Mouse (Mus musculus): Measurements from ENCODE around the gene Minos1. TPM values are rescaled to one million over a fixed set of nuclear protein-coding genes. Genes with fewer than 3 reads are reported as not detected.

Gene Minos1
- polyA plus RNA-seq, 1 experiment from 2014 or later: 777 TPM

DNA sequence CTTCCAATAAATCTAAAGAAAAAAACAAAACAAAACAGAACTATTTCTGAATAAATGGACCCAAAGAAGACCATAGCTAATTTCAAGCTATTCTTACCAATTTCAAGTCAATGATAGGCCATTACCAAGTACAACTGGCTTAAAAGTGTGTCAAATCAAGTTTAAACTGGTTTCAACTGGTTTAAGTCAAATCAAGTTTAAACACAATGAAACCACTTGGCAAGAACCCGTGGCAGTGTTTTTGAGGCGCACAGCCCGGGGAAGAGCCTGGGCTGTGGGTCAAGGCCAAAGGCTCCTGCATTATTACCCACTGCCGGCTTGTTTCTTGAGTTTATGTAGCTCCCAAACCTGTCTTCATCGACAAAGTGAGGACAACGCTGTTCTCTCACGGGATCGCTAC, 30.6 kb downstream of the Minos1 start:
- no peak for DNase-seq (ENCODE audit: low spot score)

DNA sequence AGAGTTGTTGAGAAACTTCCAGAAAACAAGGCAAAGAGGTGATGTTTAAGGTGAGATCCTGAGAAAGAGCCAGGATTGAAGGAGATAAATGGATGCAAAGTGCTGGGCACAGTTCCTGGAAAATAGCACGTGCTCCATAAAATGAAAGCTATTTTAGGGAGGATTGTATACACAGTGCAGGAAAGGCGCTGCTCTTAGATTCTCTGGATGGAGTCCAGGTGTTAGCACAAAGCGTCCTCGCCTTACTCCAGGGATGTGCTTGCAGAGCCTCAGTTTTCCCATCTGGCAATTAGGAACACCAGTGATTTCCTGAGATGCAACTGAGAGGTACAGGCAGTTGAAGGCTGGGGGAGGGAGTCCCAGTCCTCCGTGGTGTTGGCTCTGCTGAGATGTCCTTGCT, 34.7 kb downstream of the Minos1 start:
- DNase-seq (ENCODE audit: low spot score): no peak

DNA sequence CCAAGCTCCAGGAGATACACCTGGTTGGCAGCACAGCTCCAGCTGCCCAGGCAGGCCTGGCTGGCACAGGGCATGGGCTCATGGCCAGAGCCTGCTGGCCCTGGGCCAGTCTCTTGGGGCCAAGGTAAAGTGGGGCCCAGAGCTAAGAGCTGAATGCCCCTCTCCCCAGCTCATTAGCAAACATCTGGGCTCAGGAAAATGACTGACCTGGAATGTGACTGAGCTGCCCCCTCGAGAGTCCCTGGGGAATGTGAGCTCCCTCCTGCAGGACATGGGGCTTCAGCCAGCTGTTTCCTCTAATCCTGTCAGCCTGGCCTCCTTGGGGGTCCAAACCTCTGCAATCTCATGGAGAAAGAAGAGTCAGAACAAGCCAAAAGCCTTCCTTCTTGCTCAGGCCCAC, 35.5 kb downstream of the Minos1 start:
- no peak for DNase-seq (ENCODE audit: low spot score)

DNA sequence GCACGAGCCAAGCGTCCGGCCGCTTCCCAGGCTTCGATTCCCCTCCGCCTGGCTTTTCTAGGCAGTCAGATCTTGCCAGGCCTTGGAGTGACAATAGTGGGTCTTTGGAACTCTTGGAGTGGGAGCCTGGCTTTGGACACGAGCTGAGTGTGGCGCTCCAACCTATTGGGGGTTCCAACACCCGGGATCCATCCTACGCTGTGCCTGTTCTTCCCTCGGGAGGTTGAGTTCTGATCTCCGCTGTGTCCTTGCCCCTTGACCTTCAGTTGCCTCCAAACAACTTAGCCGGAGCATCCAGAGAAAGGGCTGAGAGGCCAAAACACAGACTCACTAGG, 37.8 kb downstream of the Minos1 start:
- no peak for DNase-seq (ENCODE audit: low spot score)

DNA sequence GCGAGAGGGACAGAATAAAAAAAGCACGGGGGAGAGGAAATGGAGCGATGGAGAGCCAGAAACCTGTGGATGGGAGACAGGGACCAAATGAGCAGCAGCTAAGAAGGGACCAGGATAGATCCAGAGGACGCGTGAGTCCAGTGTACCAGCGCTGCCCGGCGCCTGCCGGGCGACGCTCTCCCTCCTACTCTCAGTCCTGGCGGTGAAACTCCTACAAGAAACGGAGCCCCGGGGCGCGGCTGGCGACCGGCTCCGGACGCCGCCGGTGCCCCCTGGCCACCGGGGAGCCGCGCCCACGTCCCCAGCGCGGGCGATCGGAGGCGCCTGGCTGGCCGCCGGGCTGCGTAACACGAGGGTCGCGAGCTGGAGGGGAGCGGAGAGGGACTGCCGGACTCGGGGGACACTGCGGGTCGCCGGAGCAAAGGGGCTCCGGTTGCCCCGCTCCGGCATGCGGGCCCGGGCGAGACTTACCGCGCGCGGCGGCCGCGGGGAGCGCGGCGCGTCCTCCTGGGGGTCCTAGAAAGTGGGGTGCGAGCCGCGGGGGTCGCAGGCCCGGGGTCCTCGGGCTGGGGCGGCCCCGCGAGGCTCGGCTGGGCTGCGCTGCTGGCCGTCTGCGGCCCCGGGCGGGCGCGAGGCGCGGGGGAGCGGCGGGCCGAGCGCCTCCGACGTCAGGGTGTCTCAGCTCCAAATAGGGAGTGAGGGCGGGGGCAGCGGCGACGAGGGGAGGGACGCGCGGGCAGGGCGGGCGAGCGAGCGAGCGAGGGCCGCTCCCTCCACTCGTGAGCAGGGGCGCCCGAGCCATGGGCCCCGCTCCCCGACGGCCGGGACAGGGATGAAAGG, 38.3 kb downstream of the Minos1 start, which contains the start of gene Nbl1:
TSS of gene Nbl1 (minus strand) at position 638 of the 840 bp plus-strand sequence.
- DNase-seq (ENCODE audit: low spot score): no peak

DNA sequence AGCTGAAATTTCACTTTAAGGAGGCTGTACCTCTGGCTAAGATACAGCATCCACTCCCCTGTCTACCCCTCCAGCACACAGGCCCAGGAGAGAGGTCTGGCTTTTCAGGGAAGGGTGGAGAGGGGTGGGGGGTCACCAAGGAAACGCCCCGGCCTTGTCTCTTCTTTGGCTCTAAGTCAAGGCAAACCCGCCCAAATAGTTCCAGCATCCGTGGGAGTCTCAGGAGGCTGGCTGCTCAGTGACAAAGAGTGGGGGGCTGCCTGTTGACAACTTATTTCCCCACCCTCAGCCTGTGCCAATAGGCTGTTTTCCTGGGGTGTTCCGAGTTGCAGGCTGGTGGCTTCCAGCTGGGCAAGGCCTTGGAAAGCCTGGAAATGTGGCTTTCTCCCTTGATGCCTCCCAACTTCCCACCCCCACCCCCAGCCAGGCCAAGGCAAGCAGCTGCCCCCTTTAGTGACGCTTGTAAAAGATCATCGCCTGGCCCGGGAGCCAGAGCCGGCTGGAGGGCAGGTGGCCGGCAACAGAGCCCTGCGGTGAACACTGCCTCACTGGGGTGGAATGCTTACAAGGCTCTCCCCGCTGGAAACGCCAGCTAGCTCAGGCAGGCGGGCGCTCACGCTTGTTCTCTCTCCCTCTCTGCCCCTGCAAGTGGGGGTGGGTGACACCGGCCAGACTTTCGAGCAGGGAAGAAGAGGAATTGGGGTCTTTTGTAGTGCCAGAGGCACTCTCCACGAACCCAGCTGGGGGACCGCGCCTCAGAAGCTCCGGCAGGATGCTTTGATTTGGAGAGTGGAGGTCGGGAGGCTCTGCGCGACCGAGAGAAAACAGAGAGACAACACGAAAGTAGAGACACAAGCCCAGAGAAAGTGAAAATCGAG, 39.2 kb downstream of the Minos1 start:
- no peak for DNase-seq (ENCODE audit: low spot score)

DNA sequence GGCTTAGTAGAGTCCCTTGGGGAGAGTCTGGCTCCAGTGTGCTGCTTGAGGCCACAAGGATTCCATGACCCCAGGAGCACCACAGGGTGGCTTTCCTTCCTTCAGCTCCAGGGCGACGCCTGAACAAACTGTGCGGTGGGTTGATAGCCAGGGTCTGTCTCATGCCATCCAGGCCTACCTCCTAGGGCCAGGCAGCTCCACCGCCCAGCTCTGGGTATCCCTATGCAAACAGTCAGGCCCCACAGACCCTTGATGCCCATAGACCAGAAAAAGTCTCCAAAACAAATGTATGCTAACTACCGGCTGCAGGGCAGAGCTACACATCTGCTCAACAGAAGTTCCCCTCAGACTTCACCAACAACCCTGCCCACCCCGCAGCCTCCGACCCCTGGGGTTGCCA, 39.8 kb downstream of the Minos1 start:
- no peak for DNase-seq (ENCODE audit: low spot score)

DNA sequence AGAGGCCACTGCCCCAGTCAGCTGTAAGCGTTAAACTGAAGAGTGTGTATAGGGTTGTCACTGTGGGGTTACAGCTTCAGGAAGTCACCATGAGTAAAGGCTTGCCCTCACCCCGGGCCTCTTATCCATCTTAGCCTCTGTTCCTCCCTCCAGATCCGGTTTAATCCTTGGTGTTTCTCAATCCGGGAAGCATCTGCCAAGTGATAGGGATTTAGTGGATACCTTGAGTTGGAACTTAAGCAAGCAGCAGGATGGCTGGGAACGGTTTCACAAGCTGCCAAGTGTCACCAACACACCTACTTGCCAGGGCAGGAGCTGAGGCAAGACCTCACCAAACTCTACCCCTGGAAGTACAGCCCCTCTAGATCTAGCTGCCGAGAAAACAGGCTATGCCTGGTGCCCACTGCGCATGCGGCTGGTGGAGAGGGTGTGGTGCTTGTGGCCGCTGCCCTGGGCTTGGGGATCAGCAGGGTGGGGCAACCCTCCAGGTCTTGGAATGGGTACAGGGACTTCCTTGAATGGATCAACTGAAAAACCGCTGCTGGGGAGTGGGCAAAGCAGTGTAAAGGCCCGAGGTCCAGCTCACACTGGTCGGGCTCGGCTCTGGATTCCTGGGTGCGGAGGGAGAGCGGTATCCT, 40.5 kb downstream of the Minos1 start:
- DNase-seq (ENCODE audit: low spot score): no peak

DNA sequence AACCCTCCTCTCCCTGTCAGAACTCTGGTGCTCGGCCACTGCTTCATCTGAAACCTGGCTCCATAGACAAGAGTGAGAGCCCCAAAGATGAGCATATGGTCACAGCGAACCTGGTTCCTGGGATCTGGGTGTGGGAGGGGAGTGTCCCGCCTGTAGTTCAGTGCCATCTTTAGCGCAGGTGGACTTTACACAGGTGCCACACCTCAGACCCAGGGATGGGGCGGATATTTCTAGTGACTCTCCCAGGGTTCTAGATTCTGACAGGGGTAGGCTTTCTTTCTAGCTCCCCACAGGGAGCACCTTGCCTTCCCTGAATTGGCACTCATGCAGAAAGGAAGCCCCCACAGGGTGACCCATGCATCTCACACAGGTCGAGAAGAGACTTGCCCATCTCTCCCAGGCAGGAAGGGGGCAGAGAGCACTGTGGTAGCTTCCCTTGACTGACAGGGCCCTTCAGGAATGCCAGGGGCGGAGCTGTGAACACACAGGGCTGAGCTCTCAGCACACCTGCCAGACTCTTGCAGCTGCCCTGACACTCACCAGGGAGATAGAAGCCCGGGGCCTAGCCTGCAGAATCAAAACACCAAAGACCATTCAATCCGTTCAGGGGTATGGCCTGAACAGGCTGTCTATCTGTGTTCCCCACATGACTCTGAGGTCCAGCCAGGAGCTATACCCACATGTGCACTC, 41.8 kb downstream of the Minos1 start:
- no peak for DNase-seq (ENCODE audit: low spot score)

DNA sequence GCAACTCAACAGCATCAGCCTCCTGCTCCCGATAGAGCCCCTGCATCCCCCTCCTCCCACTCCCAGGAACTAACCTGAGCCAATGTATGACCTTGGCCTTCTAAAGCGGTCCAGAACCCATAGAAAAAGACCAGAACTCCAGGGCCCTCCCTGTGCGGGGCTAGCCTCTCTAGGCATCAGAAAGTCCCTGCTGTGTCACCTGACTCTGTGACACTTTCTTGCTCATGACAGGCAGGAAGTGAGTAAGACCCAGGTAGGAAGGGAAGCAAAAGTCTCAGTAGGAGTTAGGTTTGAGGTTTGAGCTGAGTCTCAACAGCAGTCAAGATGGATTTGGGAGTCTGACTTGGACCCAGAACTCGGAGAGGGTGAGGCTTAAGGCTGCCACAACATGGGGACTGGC, 43.9 kb downstream of the Minos1 start:
- DNase-seq (ENCODE audit: low spot score): no peak

DNA sequence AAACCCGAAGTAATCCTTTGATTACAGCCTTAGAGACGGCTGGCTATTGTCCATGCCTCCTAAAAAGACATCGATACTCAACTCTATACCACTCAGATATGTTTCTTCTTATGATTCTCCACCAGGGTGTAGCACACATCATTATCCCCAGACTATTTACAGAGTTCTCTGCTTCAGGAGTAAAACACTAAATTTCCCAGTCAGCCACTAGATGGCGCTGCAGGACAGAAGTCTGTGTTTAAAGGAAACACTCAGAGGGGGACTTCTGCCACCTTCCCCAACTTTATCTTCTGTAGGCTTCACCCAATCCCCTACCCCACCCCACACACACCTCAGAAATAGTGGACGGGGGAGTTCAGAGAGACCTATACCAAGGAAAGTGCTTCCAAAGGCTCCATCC, 44.9 kb downstream of the Minos1 start:
- DNase-seq (ENCODE audit: low spot score): peak; percentile 86

DNA sequence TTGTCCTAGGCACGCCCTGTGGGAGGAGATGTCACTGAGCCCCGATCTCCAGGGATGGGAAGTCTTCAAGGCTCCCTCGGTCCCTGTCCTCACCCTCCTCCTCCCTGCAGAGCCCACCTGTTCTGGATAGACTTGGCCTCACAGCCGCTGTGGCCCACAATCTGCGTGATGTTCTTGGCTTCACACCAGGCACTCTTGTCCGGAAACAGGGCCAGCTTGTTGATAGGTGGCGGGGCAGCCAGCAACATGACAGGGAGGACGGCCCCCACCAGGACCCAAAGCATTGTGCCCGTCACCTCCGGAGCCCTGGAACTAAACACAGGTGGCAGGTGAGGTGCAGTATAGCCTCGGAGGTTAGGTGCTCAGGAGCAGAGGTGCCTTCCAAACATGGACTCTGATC, 45.6 kb downstream of the Minos1 start:
- DNase-seq (ENCODE audit: low spot score): no peak

DNA sequence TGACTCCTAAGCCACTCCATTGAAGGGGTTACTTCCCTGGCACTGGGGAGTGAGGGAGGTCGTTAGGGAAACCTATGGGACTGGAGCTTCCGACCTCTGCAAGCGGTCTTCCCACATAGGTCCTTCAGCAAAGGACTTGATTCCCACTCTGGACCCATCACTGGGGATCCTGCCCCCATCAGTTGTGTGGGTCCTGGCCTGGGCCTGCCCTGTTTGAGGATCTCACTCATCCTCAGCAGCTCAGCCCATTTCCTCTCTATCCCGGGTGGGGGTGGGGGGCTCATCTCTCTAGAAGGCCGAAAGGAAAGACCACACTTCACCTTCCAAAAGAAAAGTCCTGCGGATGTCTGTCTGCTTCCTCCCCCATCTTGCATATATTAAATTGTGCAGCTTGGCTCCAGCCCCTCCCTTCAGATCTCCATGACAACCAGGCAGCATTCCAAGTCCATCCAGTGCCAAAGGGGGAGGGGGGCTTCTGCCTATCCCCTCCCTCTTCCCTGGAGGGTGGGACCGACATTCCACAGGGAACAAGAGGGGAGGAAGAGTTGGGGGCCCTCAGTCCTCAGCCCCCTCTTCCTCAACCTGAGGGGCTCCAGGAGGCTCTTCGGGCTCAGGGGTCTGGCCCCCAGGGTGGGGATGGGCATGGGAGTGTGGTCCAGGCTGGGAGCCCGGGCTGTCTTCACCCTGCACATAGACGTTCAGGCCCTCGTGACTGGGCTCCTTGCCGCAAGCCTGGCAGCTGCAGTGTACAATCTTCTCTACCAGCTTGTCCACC, 47.9 kb downstream of the Minos1 start:
- no peak for DNase-seq (ENCODE audit: low spot score)

DNA sequence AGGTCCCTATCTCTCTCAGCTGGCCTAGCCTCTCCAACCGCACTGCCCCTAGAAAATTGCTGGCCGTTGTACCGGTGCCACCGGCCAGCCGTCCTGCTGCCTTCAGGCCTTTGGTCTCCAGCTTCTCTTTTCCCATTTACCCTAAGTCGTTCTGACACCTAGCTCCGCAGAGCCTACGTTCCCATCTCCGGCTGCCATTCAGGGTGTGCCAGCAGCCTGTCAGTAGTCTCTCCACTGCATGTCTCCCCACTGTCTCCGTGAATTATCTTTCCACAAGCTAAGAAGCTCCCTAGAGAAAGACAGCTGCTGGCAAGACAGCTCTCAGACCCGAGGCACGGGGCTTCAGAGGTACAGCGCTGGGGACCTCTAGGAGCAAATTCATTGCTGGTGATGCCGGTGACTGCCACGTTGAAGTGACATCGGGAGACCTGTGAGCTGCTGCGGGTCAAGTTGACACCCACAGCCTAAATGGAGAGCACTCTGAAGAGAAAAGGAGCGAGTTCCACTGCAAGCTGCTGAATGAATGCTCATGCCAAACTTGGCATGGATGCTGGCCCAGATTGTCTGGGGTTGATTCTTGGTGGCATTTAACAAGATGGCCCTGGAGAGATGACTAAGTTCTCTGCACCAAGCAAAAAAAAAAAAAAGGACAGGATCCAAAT, 49.5 kb downstream of the Minos1 start:
- DNase-seq (ENCODE audit: low spot score): no peak

DNA sequence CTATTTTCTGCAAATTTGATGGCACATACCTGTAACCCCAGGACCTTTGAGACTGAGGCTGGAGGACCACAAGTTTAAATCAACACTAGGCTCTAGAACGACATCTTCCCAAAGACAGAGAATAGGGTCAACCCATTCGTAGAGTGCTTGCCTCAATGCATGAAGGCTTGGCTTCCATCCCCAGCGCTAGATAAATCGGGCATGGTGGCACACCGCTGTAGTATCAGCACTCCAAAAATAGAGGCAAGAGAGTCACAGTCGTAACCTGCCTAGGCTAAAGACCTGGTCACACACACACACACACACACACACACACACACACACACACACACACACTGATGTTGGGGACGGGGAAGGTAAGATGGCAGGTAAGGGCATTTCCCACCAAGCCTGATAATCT, 50.7 kb downstream of the Minos1 start:
- no peak for DNase-seq (ENCODE audit: low spot score)

DNA sequence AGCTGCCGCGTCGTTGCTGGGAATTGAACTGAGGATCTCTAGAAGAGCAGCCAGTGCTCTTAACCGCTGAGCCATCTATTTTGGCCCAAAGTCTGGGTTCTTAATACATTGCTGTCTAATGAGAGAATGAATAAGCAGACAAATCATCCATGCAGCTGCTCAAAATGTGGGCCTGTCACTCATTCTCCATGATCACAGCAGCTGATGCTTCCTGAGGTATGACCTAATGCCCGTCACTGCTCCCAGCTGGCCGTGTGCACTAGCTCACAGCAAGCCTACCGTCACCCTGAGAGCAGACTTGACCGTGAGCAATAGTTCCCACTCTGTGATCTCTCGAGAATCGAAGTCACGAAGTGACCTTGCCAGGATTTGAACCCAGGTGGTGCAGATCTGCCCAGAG, 51.5 kb downstream of the Minos1 start:
- no peak for DNase-seq (ENCODE audit: low spot score)

DNA sequence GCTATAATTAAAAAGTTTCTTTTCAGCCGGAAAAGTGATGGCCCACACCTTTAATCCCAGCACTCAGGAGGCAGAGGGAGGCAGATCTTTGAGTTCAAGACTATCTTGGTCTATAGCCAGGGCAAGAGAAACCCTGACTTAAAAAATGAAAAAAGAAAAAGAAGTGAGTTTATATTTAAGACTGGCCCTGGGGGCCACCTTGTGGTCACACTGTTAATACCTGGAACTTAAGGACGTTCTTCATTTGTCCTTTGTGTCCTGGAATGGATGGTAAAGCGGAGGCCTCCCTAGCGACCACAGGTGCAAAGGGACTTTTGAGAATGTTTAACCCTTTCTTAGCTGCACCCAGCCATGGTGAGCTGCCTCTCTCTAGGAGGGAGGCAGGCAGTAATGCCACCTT, 52.2 kb downstream of the Minos1 start:
- no peak for DNase-seq (ENCODE audit: low spot score)

DNA sequence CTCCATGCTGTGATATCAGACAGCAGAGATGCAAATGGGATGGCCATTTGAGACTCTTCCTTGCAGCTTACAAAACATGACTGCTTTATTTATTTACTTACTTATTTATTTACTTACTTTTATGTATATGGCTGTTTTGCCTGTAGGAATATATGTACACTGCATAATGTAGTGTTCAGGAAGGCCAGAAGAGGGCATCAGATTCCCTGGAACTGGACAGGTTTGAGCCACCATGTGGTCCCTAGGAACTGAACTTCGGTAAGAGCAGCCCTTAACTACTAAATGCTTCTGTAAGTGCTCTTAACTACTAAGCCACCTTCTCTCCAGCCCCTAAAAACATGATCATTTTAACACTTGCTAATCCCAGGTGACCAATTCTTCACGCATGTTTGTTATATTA, 52.6 kb downstream of the Minos1 start:
- DNase-seq (ENCODE audit: low spot score): no peak

DNA sequence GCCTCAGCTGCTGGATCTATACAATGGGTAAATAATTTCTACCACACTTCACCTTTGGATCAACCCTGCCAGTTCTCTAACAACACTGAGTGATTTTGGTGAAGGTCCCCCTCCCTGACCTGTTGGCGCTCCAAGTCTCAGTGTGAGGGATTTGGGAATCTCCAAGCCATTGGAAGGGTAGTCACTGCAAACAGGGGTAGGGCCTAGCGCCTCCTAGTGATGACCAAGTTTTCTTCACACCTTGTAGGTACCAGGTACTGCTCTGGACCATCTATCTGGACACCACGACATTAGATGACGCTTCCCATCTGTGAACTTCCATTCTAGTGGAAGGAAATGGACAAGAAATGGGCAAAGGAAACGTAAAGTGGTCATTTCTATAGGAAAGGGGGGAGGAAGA, 55.0 kb downstream of the Minos1 start:
- no peak for DNase-seq (ENCODE audit: low spot score)

DNA sequence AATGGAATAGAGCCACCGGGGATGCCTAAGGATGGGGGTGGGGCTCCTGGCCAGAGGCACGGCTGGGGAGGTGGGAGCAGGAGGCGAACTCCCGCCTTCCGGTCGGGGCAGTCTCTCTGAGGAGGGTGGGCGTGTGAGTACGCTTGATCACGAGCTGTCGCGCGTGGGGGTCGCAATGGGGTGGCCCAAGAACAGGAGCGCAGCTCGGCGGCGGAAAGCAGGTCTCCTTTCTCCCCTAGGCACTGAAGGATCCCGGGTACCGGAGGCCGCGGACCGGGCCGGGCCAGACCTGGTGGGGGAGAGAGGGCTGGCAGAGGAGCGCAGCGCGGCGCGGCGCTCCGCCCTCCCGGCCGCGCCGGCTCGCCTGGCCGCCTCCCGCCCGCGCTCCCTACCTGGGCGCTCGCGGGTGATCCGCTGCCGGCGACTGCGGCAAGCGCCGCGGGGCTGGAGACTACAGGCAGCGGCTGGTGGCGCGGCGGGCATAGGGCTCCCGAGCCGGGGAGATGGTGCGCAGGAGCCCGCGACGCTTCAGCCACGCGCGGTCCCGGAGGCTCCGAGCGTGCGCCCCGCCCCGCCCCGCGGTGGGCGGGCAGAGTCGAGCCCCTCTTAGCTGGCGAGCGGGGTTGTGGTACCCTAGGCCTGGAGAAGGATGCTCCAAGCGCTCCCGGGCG, 55.7 kb downstream of the Minos1 start, which contains the start of gene Htr6:
TSS of gene Htr6 (minus strand) at position 530 of the 671 bp plus-strand sequence.
- no peak for DNase-seq (ENCODE audit: low spot score)
